Mouse (Mus musculus) neural tube, postnatal 0 days (tissue): ENCODE results near the gene Lad1. TPM values are rescaled to one million over a fixed set of nuclear protein-coding genes. Genes with fewer than 3 reads are reported as not detected.

Source experiments
- polyA plus RNA-seq: library from polyadenylated mRNA; unstranded; fragments of >200 nt; fragmentation: Nextera tagmentation; extraction: Ambion mirVana; gene quantifications from 2 replicates; pipeline ENCODE4 v1.2.1, GENCODE M21; 2015

The Lad1 gene
- polyA plus RNA-seq: 0.25 and 0.50 TPM in 2 replicates

GRCm38 (mm10) chr1:135818481-135819086, at the start of gene Lad1:
TSS of gene Lad1 (plus strand) at chr1:135818598.

GRCm38 (mm10) chr1:135778780-135779535, 39.4 kb upstream of the Lad1 start, which contains the start of gene Tnni1:
TSS of gene Tnni1 (plus strand) at chr1:135779434.

GRCm38 (mm10) chr1:135835716-135836483, 17.5 kb downstream of the Lad1 start, which contains the start of gene Tnnt2:
TSS of gene Tnnt2 (plus strand) at chr1:135836354.

Other genes starting within 250 kb of the Lad1 start
- gene Nav1, start 211.3 kb upstream of the Lad1 start, polyA plus RNA-seq: 35.8 and 46.4 TPM in 2 replicates
- 60.1 and 68.6 TPM in 2 replicates for gene Csrp1, start 98.5 kb upstream of the Lad1 start, polyA plus RNA-seq
- 91.0 and 97.6 TPM in 2 replicates for gene Phlda3, start 52.5 kb upstream of the Lad1 start, polyA plus RNA-seq
- 1.6 and 2.5 TPM in 2 replicates for gene Tnni1, start 39.2 kb upstream of the Lad1 start, polyA plus RNA-seq
- 2.2 and 3.4 TPM in 2 replicates for gene Tnnt2, start 17.8 kb downstream of the Lad1 start, polyA plus RNA-seq
- gene Pkp1, start 100.6 kb downstream of the Lad1 start, polyA plus RNA-seq: 0.09 and 0.15 TPM in 2 replicates
- gene Igfn1, start 187.7 kb downstream of the Lad1 start, polyA plus RNA-seq: not detected in 2 replicates
- 197 and 210 TPM in 2 replicates for gene Tmem9, start 189.6 kb downstream of the Lad1 start, polyA plus RNA-seq
- gene Ascl5, start 232.2 kb downstream of the Lad1 start, polyA plus RNA-seq: not detected in 2 replicates
- 0.08 and 0.10 TPM in 2 replicates for gene Cacna1s, start 234.2 kb downstream of the Lad1 start, polyA plus RNA-seq